8 mouse cellular contexts compared by ENCODE assay signal in genomic region chr7:48790117-48790516, GRCm38 (mm10). TPM values are rescaled to one million over a fixed set of nuclear protein-coding genes. Genes with fewer than 3 reads are reported as not detected.
A peak's percentile ranks its signal among the peaks of the same experiment; 100 is the strongest.
DNase-seq lines count a peak whose midpoint lies in the region; ATAC-seq lines count a peak whose summit lies in the region.

No protein-coding gene starts in this region.

- no peaks in the 10 kb centered on the region for H3K9me3 ChIP-seq in heart, embryonic 11.5 days (replicated peaks; ENCODE audit: control insufficient read depth, low read length)
- H3K9me3 ChIP-seq in forebrain, embryonic 16.5 days (ENCODE audit: control insufficient read depth, low read length) = no peaks in the 10 kb centered on the region
- no peaks in the 10 kb centered on the region for H3K9me3 ChIP-seq in midbrain, embryonic 12.5 days

- DNase-seq in heart, adult 8-10 months (ENCODE audit: low spot score) = no peak
- peak; percentile 48 for DNase-seq in CD4-positive helper T cell, adult 2 months (ENCODE audit: low read depth, low spot score)
- no peak for DNase-seq in left cerebral cortex, adult 8-10 months (ENCODE audit: low spot score in 2 of 2)
- DNase-seq in right cerebral cortex, adult 18-20 months = no peak
- no peak for DNase-seq in cerebellum, adult 11-12 months

- no peak overlapping the region for H3K9ac ChIP-seq in heart, embryonic 11.5 days (ENCODE audit: low read depth, low read length)
- peak overlapping the region; percentile 15 for H3K9ac ChIP-seq in forebrain, embryonic 16.5 days (replicated peaks; ENCODE audit: low read depth, low read length)
- H3K9ac ChIP-seq in midbrain, embryonic 12.5 days (replicated peaks) = no peak overlapping the region

- no peak overlapping the region for H3K27ac ChIP-seq in heart, embryonic 11.5 days (ENCODE audit: low read depth, low read length)
- no peak overlapping the region for H3K27ac ChIP-seq in forebrain, embryonic 16.5 days (ENCODE audit: low read length)
- no peak overlapping the region for H3K27ac ChIP-seq in midbrain, embryonic 12.5 days (replicated peaks)

- H3K27me3 ChIP-seq in heart, embryonic 11.5 days (ENCODE audit: control insufficient read depth, insufficient read depth, low read length) = no peaks in the 10 kb centered on the region
- H3K27me3 ChIP-seq in forebrain, embryonic 16.5 days (replicated peaks; ENCODE audit: control insufficient read depth, insufficient read depth, low read length) = no peaks in the 10 kb centered on the region
- no peaks in the 10 kb centered on the region for H3K27me3 ChIP-seq in midbrain, embryonic 12.5 days

- peak overlapping the region; percentile 38; the same call in 1 of the 2 replicates for H3K4me2 ChIP-seq in heart, embryonic 11.5 days
- H3K4me2 ChIP-seq in forebrain, embryonic 16.5 days (ENCODE audit: low read length) = peak overlapping the region; percentile 93
- H3K4me2 ChIP-seq in midbrain, embryonic 12.5 days (replicated peaks) = peak overlapping the region; percentile 72

- H3K36me3 ChIP-seq in heart, embryonic 11.5 days (ENCODE audit: control insufficient read depth, insufficient read depth, low read length) = no peaks in the 10 kb centered on the region
- H3K36me3 ChIP-seq in forebrain, embryonic 16.5 days (ENCODE audit: control insufficient read depth, insufficient read depth) = no peaks in the 10 kb centered on the region
- H3K36me3 ChIP-seq in midbrain, embryonic 12.5 days = no peaks in the 10 kb centered on the region

- peaks cover 10% of the 10 kb centered on the region; the same call in 1 of the 2 replicates for H3K4me1 ChIP-seq in heart, embryonic 11.5 days (ENCODE audit: control insufficient read depth, insufficient read depth, low read length)
- peaks cover 16% of the 10 kb centered on the region for H3K4me1 ChIP-seq in forebrain, embryonic 16.5 days (replicated peaks; ENCODE audit: control insufficient read depth, insufficient read depth, low read length)
- H3K4me1 ChIP-seq in midbrain, embryonic 12.5 days = peaks cover 10% of the 10 kb centered on the region

- ATAC-seq in heart, embryonic 11.5 days (replicated peaks; ENCODE audit: insufficient number of reproducible peaks, low FRiP score, low TSS enrichment) = no peak
- no peak for ATAC-seq in forebrain, embryonic 16.5 days
- ATAC-seq in midbrain, embryonic 12.5 days (ENCODE audit: low FRiP score, low read depth) = no peak

- H3K4me3 ChIP-seq in heart, embryonic 11.5 days (ENCODE audit: low read depth, low read length) = no peak overlapping the region
- peak overlapping the region; percentile 12 for H3K4me3 ChIP-seq in forebrain, embryonic 16.5 days (replicated peaks; ENCODE audit: low read length)
- no peak overlapping the region for H3K4me3 ChIP-seq in midbrain, embryonic 12.5 days

- WGBS in heart, embryonic 11.5 days (ENCODE audit: insufficient replicate concordance) = 60% methylated on average over 4 of the region's 4 CpGs
- 23% methylated on average over 4 of the region's 4 CpGs for WGBS in forebrain, embryonic 16.5 days
- 82% methylated on average over 4 of the region's 4 CpGs for WGBS in midbrain, embryonic 12.5 days

RNA-seq across cellular contexts. Expression of gene Zdhhc13, which starts 1.3 kb away (rescaled TPM):
- polyA plus RNA-seq in heart, embryonic 11.5 days (2014; fragmentation: Nextera tagmentation; extraction: Ambion mirVana) = 36.1 and 41.8 TPM in 2 replicates
- total RNA-seq in heart, adult 8-10 months (2022) = 10 to 100 TPM; 11.2 to 13.8 (median 12.7) TPM
- 52.8 and 59.4 TPM in 2 replicates for polyA plus RNA-seq in forebrain, embryonic 16.5 days (2015; fragmentation: Nextera tagmentation; extraction: Ambion mirVana)
- polyA plus RNA-seq in midbrain, embryonic 12.5 days (2016; fragmentation: Nextera tagmentation; extraction: Ambion mirVana) = 31.6 and 35.7 TPM in 2 replicates
- 10 to 100 TPM; 23.4 to 28.3 (median 25.5) TPM for total RNA-seq in left cerebral cortex, adult 8-10 months (2022)

RNA-seq across cellular contexts. Expression of gene Csrp3, which starts 57.7 kb away (rescaled TPM):
- polyA plus RNA-seq in heart, embryonic 11.5 days (2014; fragmentation: Nextera tagmentation; extraction: Ambion mirVana) = 1,436 and 1,472 TPM in 2 replicates
- total RNA-seq in heart, adult 8-10 months (2022) = 1,000 to 10,000 TPM; 2,121 to 2,549 (median 2,255) TPM
- not detected in 2 replicates for polyA plus RNA-seq in forebrain, embryonic 16.5 days (2015; fragmentation: Nextera tagmentation; extraction: Ambion mirVana)
- polyA plus RNA-seq in midbrain, embryonic 12.5 days (2016; fragmentation: Nextera tagmentation; extraction: Ambion mirVana) = 0.27 and 0.56 TPM in 2 replicates
- under 1 TPM in 2 of 4 experiments, not detected in 2; 0.44 to 0.80 TPM for total RNA-seq in left cerebral cortex, adult 8-10 months (2022)

Comparison
In these comparisons a context has a peak if more than half of its experiments do, and no peak if none do; other contexts are left out.
1. H3K4me2 ChIP-seq: peak in every context shown above with its lines; median percentile 93 in forebrain, embryonic 16.5 days; 72 in midbrain, embryonic 12.5 days; 38 in heart, embryonic 11.5 days.
2. RNA of gene Csrp3, which starts 57.7 kb away (polyA plus RNA-seq): 1,436 to 1,472 TPM in heart, embryonic 11.5 days; 0.27 to 0.56 TPM in midbrain, embryonic 12.5 days and not detected in forebrain, embryonic 16.5 days; every median in the first group is over 100 times any median in the second.